Mouse (Mus musculus): Measurements from ENCODE around the gene Ccdc92b. TPM values are rescaled to one million over a fixed set of nuclear protein-coding genes. Genes with fewer than 3 reads are reported as not detected.

The Ccdc92b gene
- total RNA-seq, 2 experiments from 2014 or later: 19.1 to 20.2 TPM

DNA sequence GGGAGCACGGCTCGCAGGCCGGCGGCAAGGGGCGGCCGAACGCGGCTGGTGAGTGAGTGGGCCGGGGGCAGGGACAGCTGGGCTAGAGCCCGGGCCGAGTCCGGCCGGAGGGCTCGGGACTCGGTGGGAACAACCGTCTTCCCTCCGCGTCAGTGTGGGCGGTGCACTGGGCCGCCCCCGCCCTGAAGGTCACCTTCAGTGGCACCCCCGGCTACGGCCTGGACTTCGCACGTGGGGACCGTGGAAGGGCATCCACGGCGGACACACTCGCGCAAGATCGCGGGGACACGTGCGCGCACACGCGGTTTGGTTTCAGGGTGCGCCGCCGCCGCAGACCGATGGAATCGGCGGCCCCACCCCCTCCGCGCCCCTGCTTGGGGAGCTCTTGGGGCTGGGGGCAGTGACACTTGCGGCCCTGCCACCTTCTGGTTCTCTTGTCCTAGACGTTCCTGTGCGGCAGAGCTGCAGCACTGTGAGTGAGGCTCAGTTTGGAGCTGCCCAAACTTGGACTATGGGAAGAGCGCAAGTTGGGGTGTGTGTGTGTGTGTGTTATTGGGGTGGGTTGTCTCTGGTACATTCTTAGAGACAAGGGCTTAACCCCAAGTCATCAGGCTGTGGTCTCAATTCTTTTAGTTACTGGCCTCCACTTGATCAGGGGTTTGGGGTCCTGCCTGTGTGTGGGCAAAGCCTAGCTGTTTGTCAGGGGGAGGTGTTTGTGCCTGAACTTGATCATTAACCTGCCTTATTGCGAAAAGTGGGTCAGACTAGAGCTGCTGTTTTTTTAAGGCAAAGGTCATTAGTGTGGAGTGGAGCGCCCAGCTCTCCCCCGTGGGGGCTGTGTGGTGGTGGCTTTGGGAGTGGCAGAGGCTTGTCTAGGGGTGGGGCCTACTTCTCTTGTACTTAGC lies 30.5 kb downstream of the Ccdc92b start:
- no peak for DNase-seq (ENCODE audit: low spot score in 2 of 2)

DNA sequence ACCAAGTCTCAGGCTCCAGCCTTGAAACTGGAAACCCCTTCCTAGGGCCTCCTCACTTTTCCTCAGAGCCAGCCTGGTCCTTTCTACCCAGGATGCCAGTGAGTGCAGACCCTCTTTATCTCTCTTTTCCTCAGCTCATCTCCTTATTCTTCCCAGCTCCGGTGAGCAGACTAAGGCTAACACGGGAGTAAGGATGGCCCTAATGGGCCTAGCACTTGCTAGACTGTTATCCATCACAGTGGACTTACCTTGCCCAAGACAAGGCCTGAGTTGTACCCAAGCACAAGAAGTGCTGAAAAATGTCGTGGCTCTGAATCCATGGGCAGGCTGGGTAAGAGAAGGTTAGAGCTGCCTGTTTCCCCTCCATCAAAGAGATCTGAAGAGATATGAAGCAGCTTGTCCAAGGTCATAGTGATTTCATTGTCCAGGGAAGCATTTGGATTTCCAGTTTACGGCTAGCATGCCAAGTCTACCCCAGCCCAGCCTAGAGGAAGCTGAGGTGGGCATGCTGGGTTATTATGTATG lies 31.2 kb downstream of the Ccdc92b start:
- DNase-seq (ENCODE audit: low spot score in 2 of 2): no peak

DNA sequence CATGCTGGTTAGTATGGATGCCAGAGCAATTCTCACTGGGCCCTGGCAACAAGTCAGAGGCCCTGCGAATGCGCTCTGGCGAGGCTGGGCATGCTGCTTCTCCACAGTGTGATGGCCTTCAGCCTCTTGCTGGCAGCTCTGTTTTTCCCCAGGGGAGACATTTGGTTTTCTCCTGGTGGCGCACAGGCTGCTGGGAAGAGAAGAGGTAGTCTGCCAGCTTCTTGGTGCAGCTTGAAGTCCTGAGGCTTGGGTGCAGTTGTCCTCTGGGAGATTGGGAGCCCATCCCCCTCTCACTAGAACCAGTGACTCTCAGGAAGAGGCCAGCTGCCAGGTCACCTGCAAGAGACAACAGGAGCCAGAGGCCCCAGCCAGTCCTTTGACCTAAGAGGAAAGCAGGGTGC lies 33.4 kb downstream of the Ccdc92b start:
- DNase-seq (ENCODE audit: low spot score in 2 of 2): peak in 1 of 2 experiments; percentile 53

DNA sequence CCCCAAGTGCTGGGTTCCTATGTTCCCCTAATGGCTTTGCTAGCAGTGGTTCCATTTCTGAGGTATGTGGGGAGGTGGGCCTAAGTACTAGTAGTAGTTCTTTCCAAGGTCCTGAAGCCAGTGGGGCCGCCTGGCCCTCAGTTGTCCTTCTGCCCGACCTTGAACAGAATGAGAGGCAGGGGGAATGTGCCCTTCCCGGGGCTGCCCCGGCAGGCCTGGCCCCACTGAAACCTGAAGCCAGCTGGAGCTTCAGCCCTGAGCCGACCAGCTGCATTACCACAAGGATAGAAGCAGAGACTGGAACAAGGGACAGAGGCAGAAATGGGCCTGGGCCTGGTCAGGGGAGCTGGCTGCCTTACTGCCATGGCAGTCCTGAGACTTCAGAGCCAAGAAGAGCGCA lies 34.0 kb downstream of the Ccdc92b start:
- DNase-seq (ENCODE audit: low spot score in 2 of 2): no peak

DNA sequence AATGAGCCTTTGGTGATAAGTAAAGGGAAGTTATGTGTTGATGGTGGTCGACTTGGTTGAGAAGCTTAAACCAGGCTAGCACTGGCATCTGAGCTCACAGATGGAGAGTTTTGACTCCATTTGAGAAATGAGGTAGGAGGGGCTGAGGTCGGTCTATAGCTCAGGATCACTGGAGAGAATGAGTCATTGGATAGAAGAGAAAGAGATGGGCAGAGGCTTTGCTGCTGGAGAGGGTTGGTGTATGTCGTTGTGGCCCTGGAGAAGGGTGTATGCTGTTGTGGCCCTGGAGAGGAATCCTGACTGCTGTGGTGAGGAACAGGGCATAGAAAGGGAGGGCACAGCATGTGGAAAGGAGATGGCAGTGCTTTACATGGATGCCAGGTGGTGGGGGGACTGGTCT lies 36.5 kb downstream of the Ccdc92b start:
- no peak for DNase-seq (ENCODE audit: low spot score in 2 of 2)

DNA sequence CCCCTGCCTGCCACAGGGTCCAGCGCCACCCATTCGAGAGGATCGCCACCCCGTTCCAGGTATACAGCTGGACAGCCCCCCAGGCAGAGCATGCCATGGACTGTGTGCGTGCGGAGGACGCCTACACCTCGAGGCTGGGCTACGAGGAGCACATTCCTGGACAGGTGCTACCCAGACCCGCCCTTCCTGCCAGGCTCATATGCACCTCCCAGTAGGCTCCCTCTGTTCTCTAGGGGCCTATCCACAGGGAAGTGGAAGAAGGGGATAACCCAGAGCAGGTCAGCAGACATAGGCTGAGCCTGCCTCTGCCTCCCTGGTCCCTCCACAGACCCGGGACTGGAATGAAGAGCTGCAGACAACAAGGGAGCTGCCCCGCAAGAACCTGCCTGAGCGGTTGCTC lies 40.9 kb downstream of the Ccdc92b start:
- DNase-seq (ENCODE audit: low spot score in 2 of 2): no peak

DNA sequence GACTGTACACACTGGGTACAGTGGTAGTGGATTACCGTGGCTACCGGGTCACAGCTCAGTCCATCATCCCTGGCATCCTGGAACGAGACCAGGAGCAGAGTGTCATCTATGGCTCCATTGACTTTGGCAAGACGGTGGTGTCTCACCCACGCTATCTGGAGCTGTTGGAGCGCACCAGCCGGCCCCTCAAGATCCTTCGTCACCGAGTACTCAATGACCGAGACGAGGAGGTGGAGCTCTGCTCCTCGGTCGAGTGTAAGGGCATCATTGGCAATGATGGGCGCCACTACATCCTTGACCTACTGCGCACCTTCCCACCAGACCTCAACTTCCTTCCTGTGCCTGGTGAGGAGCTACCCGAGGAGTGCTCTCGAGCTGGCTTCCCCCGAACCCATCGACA lies 42.2 kb downstream of the Ccdc92b start:
- DNase-seq (ENCODE audit: low spot score in 2 of 2): no peak

DNA sequence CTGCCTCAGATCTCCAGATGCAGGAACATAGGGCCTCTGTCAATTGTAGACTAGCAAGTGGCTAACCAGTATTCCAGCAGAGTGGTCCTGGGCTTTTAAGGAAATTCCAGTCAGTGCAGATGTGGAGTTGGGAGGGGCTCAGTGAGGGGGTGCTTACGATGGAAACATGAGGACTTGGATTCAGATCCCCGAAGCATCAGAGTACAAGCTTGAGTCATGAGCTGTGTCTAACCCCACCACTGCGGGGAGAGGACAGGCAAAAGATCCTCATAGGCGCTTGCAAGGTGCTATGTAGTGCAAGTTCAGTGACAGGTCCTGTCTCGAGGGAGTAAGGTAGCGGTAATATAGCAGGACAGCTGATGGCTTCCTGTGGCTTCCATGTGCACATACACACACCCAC lies 42.8 kb downstream of the Ccdc92b start:
- DNase-seq (ENCODE audit: low spot score in 2 of 2): no peak

DNA sequence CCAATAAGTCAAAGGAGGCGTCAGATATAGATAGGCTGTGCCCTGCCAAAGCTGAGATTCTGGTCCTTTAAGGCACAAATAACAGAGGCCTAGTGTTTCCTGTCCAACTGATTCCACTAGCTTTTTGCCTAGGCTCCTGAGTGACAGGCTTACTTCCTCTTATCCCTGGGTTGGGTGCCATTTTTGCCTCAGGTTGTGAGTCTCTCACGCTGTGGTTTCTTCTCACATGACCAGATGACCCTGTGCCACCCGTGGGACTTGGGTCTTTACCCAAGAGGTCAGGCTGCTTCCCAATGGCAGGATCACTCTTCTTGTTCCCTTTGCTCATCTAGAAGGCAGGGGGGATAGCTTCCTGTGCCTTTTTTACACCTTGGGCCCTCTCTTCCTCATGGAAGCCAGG lies 44.9 kb downstream of the Ccdc92b start:
- DNase-seq (ENCODE audit: low spot score in 2 of 2): no peak

DNA sequence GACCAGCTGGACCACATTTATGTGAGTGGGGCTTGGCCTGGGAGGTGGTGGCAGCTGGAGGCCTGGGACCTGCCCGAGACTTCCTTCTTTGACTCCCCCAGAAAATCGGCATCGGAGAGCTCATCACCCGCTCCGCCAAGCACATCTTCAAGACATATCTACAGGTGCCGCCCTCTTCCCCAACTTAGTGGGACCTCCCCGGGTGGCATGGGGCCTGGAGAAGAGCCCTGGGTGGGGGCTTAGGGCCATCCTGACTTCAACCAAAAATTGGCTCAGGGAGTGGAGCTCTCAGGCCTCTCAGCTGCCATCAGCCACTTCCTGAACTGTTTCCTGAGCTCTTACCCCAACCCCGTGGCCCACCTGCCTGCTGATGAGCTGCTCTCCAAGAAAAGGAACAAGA lies 45.5 kb downstream of the Ccdc92b start:
- DNase-seq (ENCODE audit: low spot score in 2 of 2): no peak

DNA sequence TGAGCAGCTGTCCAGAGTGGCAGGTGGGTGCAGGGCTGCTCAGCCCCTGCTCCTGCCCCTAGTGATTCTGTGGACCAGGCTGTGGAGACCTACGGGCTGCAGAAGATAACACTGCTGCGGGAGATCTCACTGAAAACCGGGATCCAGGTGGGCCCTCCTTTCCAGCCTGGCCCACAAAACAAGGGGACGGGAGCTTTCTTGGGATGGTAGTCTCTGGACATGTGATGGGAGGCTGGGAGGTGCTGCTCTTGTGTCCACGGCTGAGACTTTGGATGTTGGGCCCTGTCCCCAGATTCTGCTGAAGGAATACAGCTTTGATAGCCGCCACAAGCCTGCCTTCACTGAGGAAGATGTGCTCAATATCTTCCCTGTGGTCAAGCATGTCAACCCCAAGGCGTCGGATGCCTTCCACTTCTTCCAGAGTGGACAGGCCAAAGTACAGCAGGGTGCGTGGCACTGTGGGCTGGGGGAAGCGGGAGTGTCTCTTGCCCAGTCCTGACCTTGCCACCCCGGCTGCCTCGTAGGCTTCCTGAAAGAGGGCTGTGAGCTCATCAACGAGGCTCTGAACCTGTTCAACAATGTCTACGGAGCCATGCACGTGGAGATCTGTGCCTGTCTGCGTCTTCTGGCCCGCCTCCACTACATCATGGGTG lies 46.4 kb downstream of the Ccdc92b start:
- DNase-seq (ENCODE audit: low spot score in 2 of 2): no peak

DNA sequence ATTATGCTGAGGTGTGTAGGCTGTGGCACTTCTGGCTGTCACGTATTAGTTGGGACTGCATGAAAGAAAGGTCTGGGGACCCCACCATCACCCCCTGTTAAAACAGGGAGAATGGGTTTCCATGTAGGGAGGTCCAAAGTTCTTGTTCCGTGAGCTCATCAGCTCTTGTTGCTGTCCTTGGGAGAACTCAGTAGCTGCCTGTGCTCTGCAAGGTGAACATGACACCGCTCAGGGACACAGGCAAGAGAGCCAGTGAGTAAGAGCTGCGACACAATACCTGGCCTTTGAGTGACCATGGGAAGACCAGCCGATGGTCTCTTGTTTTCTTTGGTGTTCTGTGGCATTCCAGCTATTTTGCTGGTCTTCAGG lies 46.9 kb downstream of the Ccdc92b start:
- no peak for DNase-seq (ENCODE audit: low spot score in 2 of 2)

DNA sequence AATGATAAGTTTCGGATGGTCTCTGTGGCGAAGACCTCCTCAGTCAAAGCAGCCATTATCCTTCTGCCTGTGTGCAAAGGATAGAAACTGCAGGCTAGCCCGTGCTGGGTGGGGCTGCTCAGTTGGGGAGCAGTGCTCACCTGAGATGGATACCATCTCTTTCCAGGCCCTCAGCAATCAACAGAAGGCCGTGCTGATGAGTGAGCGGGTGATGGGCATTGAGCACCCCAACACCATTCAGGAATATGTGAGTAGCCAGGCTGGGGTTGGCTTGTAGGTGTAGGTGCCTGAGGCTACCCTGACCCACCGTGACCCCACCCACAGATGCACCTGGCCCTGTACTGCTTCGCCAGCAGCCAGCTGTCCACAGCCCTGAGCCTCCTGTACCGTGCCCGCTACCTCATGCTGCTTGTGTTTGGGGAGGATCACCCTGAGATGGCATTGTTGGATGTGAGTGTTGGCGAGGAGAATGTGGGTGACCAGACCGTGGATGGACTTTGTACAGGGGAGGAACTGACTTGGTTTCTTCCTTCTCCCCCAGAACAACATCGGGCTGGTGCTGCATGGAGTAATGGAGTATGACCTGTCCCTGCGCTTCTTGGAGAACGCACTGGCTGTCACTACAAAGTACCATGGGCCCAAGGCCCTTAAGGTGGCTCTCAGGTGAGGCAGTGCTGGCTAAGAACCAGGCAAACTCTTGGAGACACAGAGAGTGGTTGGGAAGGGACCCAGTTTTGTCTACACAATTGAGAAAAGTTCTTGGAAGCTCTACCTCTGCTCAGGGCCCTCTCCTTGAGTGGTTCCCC lies 47.6 kb downstream of the Ccdc92b start:
- DNase-seq (ENCODE audit: low spot score in 2 of 2): no peak

DNA sequence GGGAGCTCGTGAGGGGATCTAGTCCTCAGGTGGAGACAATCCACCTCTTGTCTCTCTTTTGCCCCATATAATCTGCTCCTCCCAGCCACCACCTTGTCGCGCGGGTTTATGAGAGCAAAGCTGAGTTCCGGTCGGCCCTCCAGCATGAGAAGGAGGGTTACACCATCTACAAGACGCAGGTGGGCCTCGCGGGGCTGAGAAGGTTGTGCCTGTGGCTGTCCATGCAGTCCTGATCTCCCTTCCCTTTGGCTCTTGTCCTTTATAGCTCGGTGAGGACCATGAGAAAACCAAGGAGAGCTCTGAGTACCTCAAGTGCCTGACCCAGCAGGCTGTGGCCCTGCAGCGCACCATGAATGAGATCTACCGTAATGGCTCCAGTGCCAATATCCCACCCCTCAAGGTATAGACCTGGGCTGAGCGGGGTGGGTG lies 48.2 kb downstream of the Ccdc92b start:
- DNase-seq (ENCODE audit: low spot score in 2 of 2): no peak

DNA sequence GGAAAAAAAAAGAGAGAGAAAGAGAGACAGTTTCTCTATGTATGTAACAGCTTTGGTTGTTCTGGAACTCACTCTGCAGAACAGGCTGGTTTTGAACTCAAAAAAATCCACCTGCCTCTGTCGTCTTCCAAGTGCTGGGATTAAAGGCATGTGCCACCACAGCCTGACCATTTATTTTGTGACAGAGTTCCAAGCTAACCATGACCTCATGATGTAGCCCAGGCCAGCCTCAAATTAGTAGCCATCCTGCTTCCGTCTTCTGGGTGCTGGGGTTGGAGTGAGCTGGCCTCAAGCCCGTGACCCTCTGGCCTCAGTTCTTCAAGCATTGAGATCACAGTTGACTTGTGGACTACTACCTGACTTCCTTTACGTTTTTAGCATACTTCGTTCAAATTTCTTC lies 49.1 kb downstream of the Ccdc92b start:
- DNase-seq (ENCODE audit: low spot score in 2 of 2): no peak

DNA sequence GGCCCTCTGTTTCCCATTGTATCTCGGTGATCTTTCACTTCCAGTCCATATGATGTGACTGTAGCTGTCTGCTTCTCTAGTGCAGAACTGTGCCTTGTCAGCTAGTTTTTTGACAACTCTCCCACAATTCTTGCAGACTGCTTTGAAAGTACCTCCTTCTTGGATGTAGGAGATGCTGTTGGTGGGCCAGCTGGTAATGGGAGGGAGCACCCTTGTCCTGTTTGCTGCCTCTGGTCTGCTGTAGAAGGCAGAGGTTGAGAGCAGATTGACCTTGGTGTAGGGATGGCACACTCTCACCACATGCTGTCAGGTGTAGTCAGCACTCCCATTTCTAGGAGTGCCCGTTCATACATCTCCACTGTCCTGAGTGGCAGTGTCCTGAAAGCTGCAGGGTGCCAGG lies 49.6 kb downstream of the Ccdc92b start:
- no peak for DNase-seq (ENCODE audit: low spot score in 2 of 2)

DNA sequence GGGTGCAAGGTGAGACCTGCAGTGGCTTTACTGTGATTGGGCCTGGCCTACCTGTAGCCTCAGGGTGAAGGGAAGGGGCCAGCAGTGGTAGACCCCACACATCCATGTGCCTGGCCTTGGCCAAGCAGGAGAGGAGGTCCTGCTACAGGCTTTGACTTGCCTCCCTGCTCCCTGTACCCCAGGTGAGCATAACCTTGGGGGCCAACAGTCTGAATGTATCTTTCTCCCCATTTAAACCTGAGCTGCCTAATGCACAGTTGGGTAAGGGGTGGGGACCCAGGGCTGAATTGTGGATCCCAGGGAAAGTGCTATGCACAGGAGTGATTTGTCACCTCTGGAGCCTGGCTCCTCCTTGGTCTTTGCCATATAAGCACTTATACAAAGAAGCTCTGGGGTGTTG lies 50.7 kb downstream of the Ccdc92b start:
- no peak for DNase-seq (ENCODE audit: low spot score in 2 of 2)

DNA sequence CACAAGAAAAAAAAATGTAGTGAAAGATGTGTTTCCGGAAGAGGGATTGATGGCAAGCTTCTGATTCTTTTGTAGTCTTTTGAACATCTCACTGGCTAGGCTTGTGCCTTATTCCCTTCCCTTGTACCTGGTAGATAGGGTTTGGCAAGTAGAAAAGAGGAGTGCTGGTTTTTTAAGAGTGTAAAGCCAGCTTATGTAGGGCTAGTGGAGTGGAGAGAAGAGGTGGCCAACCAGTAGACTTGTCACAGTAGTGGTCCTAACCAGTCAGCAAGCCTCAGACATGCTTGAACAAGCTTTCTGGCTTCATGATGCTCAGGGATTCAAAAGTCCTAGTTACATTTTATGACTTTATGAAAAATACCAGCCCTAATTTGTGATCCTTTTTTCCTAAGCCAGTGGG lies 51.6 kb downstream of the Ccdc92b start:
- DNase-seq (ENCODE audit: low spot score in 2 of 2): no peak

DNA sequence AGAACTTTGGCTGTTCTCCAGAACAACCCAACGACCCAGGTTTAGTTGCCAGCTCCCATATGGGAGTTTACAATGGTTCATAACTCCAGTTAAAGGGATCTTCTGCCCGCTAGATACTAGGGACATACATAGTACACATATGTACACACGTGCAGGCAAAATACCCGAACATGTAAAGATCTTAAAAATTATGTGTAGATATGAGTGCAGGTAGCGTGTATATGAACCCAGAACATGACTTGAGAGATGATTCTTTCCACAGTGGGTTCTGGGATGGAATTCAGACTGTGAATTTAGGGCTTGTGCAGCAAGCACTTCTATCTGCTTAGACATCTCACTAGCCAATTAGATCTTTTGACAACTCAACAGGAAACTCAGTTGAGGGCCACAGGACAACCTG lies 52.4 kb downstream of the Ccdc92b start:
- DNase-seq (ENCODE audit: low spot score in 2 of 2): no peak

DNA sequence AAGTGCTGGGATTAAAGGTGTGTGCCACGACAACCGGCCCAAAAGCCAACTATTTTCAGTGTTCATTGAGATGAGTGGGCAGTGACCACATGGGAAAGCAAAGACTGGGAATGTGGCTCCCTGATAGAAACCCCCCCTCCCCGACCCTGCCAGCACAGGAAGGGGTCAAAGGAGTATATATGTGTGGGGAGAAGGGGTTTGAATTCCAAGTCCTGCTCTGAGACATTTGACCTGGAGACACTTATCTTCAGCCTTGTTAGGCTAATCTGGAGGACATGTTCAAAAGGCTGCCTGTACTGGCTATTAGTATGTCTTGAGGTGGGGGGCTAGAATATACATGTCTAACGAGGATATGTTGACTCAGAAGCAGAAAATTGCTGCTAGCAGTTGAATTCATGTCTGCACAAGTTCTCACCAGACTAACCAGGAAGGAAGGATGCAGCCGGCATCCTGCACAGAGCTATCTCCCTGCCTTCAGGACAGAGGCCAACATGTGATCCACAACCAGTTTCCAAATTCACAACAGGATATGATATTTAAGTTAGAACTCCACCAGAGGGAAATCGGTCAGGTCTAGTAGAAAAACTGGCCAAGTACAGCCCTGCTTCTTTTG lies 53.6 kb downstream of the Ccdc92b start:
- DNase-seq (ENCODE audit: low spot score in 2 of 2): no peak

DNA sequence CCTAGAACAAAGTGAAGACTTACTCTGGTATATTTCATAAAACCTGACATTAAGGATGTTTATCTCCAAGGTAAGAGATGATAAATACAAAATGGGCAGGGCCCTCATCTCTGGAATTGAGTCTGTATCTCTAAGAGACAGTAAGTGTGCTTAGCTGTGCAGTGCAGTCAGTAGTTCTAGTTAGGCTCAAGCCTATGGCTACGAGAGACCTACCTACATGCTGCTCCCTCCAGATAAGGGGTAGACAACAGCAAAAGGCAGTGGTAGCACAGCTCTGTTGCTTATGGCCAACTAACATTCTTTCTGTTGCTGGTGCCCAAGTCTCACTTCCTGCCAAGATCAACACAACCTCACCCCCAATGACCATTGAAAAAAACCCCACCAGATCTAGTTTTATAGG lies 54.2 kb downstream of the Ccdc92b start:
- no peak for DNase-seq (ENCODE audit: low spot score in 2 of 2)
